Mouse (Mus musculus): ENCODE measurements around the gene Kcnmb4. TPM values are rescaled to one million over a fixed set of nuclear protein-coding genes. Genes with fewer than 3 reads are reported as not detected.

Kcnmb4 gene
- polyA plus RNA-seq, 1 experiment, result 3.5 TPM

- H3K4me3 ChIP-seq (ENCODE audit: insufficient read depth, low read length), result no peak overlapping the region
- TF ChIP-seq CTCF (IDR thresholded peaks at IDR 0.05; ENCODE audit: borderline replicate concordance, insufficient read depth, low read length) (no peak), POLR2A (IDR thresholded peaks at IDR 0.05; ENCODE audit: low read depth, low read length) (no peak)
- no peak overlapping the region for H3K27ac ChIP-seq (ENCODE audit: insufficient read depth, low read length)
- peaks cover 7% of the 10 kb centered on the region for H3K4me1 ChIP-seq (ENCODE audit: control insufficient read depth, insufficient read depth, low read length)
These were observed 65.9 kb downstream of the Kcnmb4 start for GRCm38 (mm10) chr10:116407684-116408359.

- no peak overlapping the region for H3K27ac ChIP-seq (ENCODE audit: insufficient read depth, low read length)
- no peaks in the 10 kb centered on the region for H3K4me1 ChIP-seq (ENCODE audit: control insufficient read depth, insufficient read depth, low read length)
- no peak for TF ChIP-seq CTCF (IDR thresholded peaks at IDR 0.05; ENCODE audit: borderline replicate concordance, insufficient read depth, low read length)
- TF ChIP-seq POLR2A (IDR thresholded peaks at IDR 0.05; ENCODE audit: low read depth, low read length), result no peak
- no peak overlapping the region for H3K4me3 ChIP-seq (ENCODE audit: insufficient read depth, low read length)
These were observed 68.7 kb downstream of the Kcnmb4 start for GRCm38 (mm10) chr10:116405011-116405410.

- Histone ChIP-seq H3K27ac (ENCODE audit: insufficient read depth, low read length) (no peak overlapping the region), H3K4me1 (ENCODE audit: control insufficient read depth, insufficient read depth, low read length) (no peaks in the 10 kb centered on the region), H3K4me3 (ENCODE audit: insufficient read depth, low read length) (no peak overlapping the region)
- TF ChIP-seq CTCF (IDR thresholded peaks at IDR 0.05; ENCODE audit: borderline replicate concordance, insufficient read depth, low read length) (no peak), POLR2A (IDR thresholded peaks at IDR 0.05; ENCODE audit: low read depth, low read length) (no peak)
These were observed 70.0 kb downstream of the Kcnmb4 start for GRCm38 (mm10) chr10:116403679-116404078.

- Histone ChIP-seq H3K4me1 (ENCODE audit: control insufficient read depth, insufficient read depth, low read length) (no peaks in the 10 kb centered on the region), H3K4me3 (ENCODE audit: insufficient read depth, low read length) (no peak overlapping the region), H3K27ac (ENCODE audit: insufficient read depth, low read length) (no peak overlapping the region)
- TF ChIP-seq POLR2A (IDR thresholded peaks at IDR 0.05; ENCODE audit: low read depth, low read length), result no peak
- no peak for TF ChIP-seq CTCF (IDR thresholded peaks at IDR 0.05; ENCODE audit: borderline replicate concordance, insufficient read depth, low read length)
These were observed 70.8 kb downstream of the Kcnmb4 start for GRCm38 (mm10) chr10:116402742-116403425.

- TF ChIP-seq CTCF (IDR thresholded peaks at IDR 0.05; ENCODE audit: borderline replicate concordance, insufficient read depth, low read length), result no peak
- no peak for TF ChIP-seq POLR2A (IDR thresholded peaks at IDR 0.05; ENCODE audit: low read depth, low read length)
- H3K27ac ChIP-seq (ENCODE audit: insufficient read depth, low read length), result no peak overlapping the region
- peaks cover 3% of the 10 kb centered on the region for H3K4me1 ChIP-seq (ENCODE audit: control insufficient read depth, insufficient read depth, low read length)
- no peak overlapping the region for H3K4me3 ChIP-seq (ENCODE audit: insufficient read depth, low read length)
These were observed 75.7 kb downstream of the Kcnmb4 start for GRCm38 (mm10) chr10:116397973-116398372.

GRCm38 (mm10) chr10:116397573-116397972, 76.1 kb downstream of the Kcnmb4 start:
- Histone ChIP-seq H3K4me3 (ENCODE audit: insufficient read depth, low read length) (no peak overlapping the region), H3K4me1 (ENCODE audit: control insufficient read depth, insufficient read depth, low read length) (peaks cover 3% of the 10 kb centered on the region), H3K27ac (ENCODE audit: insufficient read depth, low read length) (no peak overlapping the region)
- no peak for TF ChIP-seq POLR2A (IDR thresholded peaks at IDR 0.05; ENCODE audit: low read depth, low read length)
- TF ChIP-seq CTCF (IDR thresholded peaks at IDR 0.05; ENCODE audit: borderline replicate concordance, insufficient read depth, low read length), result no peak

GRCm38 (mm10) chr10:116396966-116397365, 76.7 kb downstream of the Kcnmb4 start:
- no peak for TF ChIP-seq POLR2A (IDR thresholded peaks at IDR 0.05; ENCODE audit: low read depth, low read length)
- TF ChIP-seq CTCF (IDR thresholded peaks at IDR 0.05; ENCODE audit: borderline replicate concordance, insufficient read depth, low read length), result no peak
- Histone ChIP-seq H3K27ac (ENCODE audit: insufficient read depth, low read length) (no peak overlapping the region), H3K4me1 (ENCODE audit: control insufficient read depth, insufficient read depth, low read length) (peaks cover 3% of the 10 kb centered on the region), H3K4me3 (ENCODE audit: insufficient read depth, low read length) (no peak overlapping the region)

GRCm38 (mm10) chr10:116396279-116396678, 77.4 kb downstream of the Kcnmb4 start:
- TF ChIP-seq CTCF (IDR thresholded peaks at IDR 0.05; ENCODE audit: borderline replicate concordance, insufficient read depth, low read length), result no peak
- no peak for TF ChIP-seq POLR2A (IDR thresholded peaks at IDR 0.05; ENCODE audit: low read depth, low read length)
- Histone ChIP-seq H3K4me3 (ENCODE audit: insufficient read depth, low read length) (no peak overlapping the region), H3K27ac (ENCODE audit: insufficient read depth, low read length) (no peak overlapping the region), H3K4me1 (ENCODE audit: control insufficient read depth, insufficient read depth, low read length) (peaks cover 3% of the 10 kb centered on the region)

- H3K4me1 ChIP-seq (ENCODE audit: control insufficient read depth, insufficient read depth, low read length), result peaks cover 3% of the 10 kb centered on the region
- no peak overlapping the region for H3K27ac ChIP-seq (ENCODE audit: insufficient read depth, low read length)
- TF ChIP-seq POLR2A (IDR thresholded peaks at IDR 0.05; ENCODE audit: low read depth, low read length) (no peak), CTCF (IDR thresholded peaks at IDR 0.05; ENCODE audit: borderline replicate concordance, insufficient read depth, low read length) (no peak)
- H3K4me3 ChIP-seq (ENCODE audit: insufficient read depth, low read length), result no peak overlapping the region
These were observed 79.1 kb downstream of the Kcnmb4 start for GRCm38 (mm10) chr10:116394585-116394984.

- peaks cover 3% of the 10 kb centered on the region for H3K4me1 ChIP-seq (ENCODE audit: control insufficient read depth, insufficient read depth, low read length)
- peak overlapping the region; percentile 35 for H3K27ac ChIP-seq (ENCODE audit: insufficient read depth, low read length)
- H3K4me3 ChIP-seq (ENCODE audit: insufficient read depth, low read length), result no peak overlapping the region
- TF ChIP-seq POLR2A (IDR thresholded peaks at IDR 0.05; ENCODE audit: low read depth, low read length), result no peak
- TF ChIP-seq CTCF (IDR thresholded peaks at IDR 0.05; ENCODE audit: borderline replicate concordance, insufficient read depth, low read length), result no peak
These were observed 79.7 kb downstream of the Kcnmb4 start for GRCm38 (mm10) chr10:116393790-116394475.
